Comparison of ENCODE assay signal across 16 mouse cellular contexts in genomic region chr15:79394842-79395241, GRCm38 (mm10). TPM values are rescaled to one million over a fixed set of nuclear protein-coding genes. Genes with fewer than 3 reads are reported as not detected.
DNase-seq lines count a peak whose midpoint lies in the region; ATAC-seq and TF ChIP-seq lines count a peak whose summit lies in the region.
"Had no signal": no experiment of that assay in that cellular context is flagged by ENCODE, and none has a peak within 500 bp of the region (broad histone marks: within the 10 kb centered on the region; RNA-seq: fewer than 3 reads in every experiment).

No protein-coding gene starts in this region.

- 77% methylated on average over 4 of the region's 4 CpGs for WGBS in hindbrain, embryonic 14.5 days
- WGBS in hindbrain, embryonic 11.5 days, result 90% methylated on average over 4 of the region's 4 CpGs
- 77% methylated on average over 4 of the region's 4 CpGs for WGBS in midbrain, postnatal 0 days

- no peak overlapping the region for H3K4me3 ChIP-seq in hindbrain, embryonic 14.5 days (replicated peaks; ENCODE audit: low read length)
- no peak overlapping the region for H3K4me3 ChIP-seq in hindbrain, embryonic 11.5 days (ENCODE audit: low read depth, low read length)
- peak overlapping the region; percentile 21 for H3K4me3 ChIP-seq in megakaryocyte, embryonic 14.5 days (replicated peaks)
- no peak overlapping the region for H3K4me3 ChIP-seq in midbrain, postnatal 0 days (ENCODE audit: low read depth, low read length)
- H3K4me3 ChIP-seq: forebrain, embryonic 15.5 days; hindbrain, embryonic 13.5 days; limb, embryonic 13.5 days; midbrain, embryonic 15.5 days had no signal

- DNase-seq in frontal cortex, postnatal 25 days (ENCODE audit: low spot score in 2 of 2), result no peak
- no peak for DNase-seq in hindbrain, embryonic 14.5 days (ENCODE audit: low spot score)
- no peak for DNase-seq in hindbrain, embryonic 11.5 days (ENCODE audit: low spot score)
- no peak for DNase-seq in left cerebral cortex, postnatal 36 days (ENCODE audit: low spot score in 2 of 2)
- DNase-seq in midbrain, postnatal 0 days (ENCODE audit: low spot score), result no peak
- DNase-seq: cerebellum, adult 11-12 months; gastrocnemius, postnatal 10 days; liver, postnatal 0 days; thymus, postnatal 4 days had no signal

- no peak for TF ChIP-seq CTCF in midbrain, postnatal 0 days (IDR thresholded peaks at IDR 0.05)

- 0 out of 2 replicates have a peak, but pooled peaks cover 6% of the 10 kb centered on the region for H3K36me3 ChIP-seq in hindbrain, embryonic 14.5 days (replicated peaks; ENCODE audit: control insufficient read depth, insufficient read depth)
- H3K36me3 ChIP-seq in hindbrain, embryonic 11.5 days (ENCODE audit: control insufficient read depth, insufficient read depth, low read length), result no peaks in the 10 kb centered on the region
- peaks cover 67% of the 10 kb centered on the region for H3K36me3 ChIP-seq in megakaryocyte, embryonic 14.5 days (replicated peaks; ENCODE audit: low read length)
- H3K36me3 ChIP-seq in midbrain, postnatal 0 days (ENCODE audit: insufficient read depth, low read length), result 0 out of 2 replicates have a peak, but pooled peaks cover 2% of the 10 kb centered on the region
- H3K36me3 ChIP-seq: forebrain, embryonic 15.5 days; midbrain, embryonic 15.5 days had no signal

- H3K4me2 ChIP-seq in hindbrain, embryonic 14.5 days (replicated peaks), result 0 out of 2 replicates have a peak overlapping the region, but pooled peaks have one; percentile 4
- no peak overlapping the region for H3K4me2 ChIP-seq in hindbrain, embryonic 11.5 days (replicated peaks; ENCODE audit: low read depth, low read length)
- H3K4me2 ChIP-seq in midbrain, postnatal 0 days (ENCODE audit: low read depth, low read length, poor library complexity, severe bottlenecking), result no peak overlapping the region
- H3K4me2 ChIP-seq: forebrain, embryonic 15.5 days; limb, embryonic 13.5 days; midbrain, embryonic 15.5 days had no signal

- H3K4me1 ChIP-seq in hindbrain, embryonic 14.5 days (replicated peaks; ENCODE audit: control insufficient read depth, insufficient read depth, low read length), result peaks cover 18% of the 10 kb centered on the region; the same call in 1 of the 2 replicates
- H3K4me1 ChIP-seq in hindbrain, embryonic 11.5 days (replicated peaks; ENCODE audit: control insufficient read depth, insufficient read depth, low read length), result peaks cover 5% of the 10 kb centered on the region; the same call in 1 of the 2 replicates
- peaks cover 97% of the 10 kb centered on the region for H3K4me1 ChIP-seq in megakaryocyte, embryonic 14.5 days
- H3K4me1 ChIP-seq in midbrain, postnatal 0 days (ENCODE audit: insufficient read depth, low read length), result no peaks in the 10 kb centered on the region

- peak; percentile 29; the same call in 1 of the 2 replicates for ATAC-seq in frontal cortex, adult (ENCODE audit: low TSS enrichment)
- ATAC-seq in hindbrain, embryonic 14.5 days (ENCODE audit: low FRiP score), result no peak
- no peak for ATAC-seq in hindbrain, embryonic 11.5 days (ENCODE audit: low FRiP score)
- ATAC-seq in megakaryocyte, adult 5-6 weeks (ENCODE audit: poor library complexity, severe bottlenecking), result no peak
- ATAC-seq in midbrain, postnatal 0 days (ENCODE audit: low FRiP score), result no peak
- ATAC-seq: forebrain, embryonic 15.5 days; liver, postnatal 0 days; midbrain, embryonic 15.5 days had no signal

- intact Hi-C loops in left cerebral cortex, postnatal 36 days (cut with DNase I), result no loop called here

- H3K27ac ChIP-seq in hindbrain, embryonic 14.5 days, result no peak overlapping the region
- no peak overlapping the region for H3K27ac ChIP-seq in hindbrain, embryonic 11.5 days (ENCODE audit: low read depth, low read length)
- H3K27ac ChIP-seq in midbrain, postnatal 0 days (ENCODE audit: low read depth, low read length), result no peak overlapping the region
- H3K27ac ChIP-seq: forebrain, embryonic 15.5 days; limb, embryonic 13.5 days; midbrain, embryonic 15.5 days had no signal

- no peak overlapping the region for H3K9ac ChIP-seq in hindbrain, embryonic 14.5 days
- no peak overlapping the region for H3K9ac ChIP-seq in hindbrain, embryonic 11.5 days (ENCODE audit: low read depth, low read length)
- no peak overlapping the region for H3K9ac ChIP-seq in midbrain, postnatal 0 days (replicated peaks; ENCODE audit: low read length, poor library complexity, severe bottlenecking)
- H3K9ac ChIP-seq: forebrain, embryonic 15.5 days; hindbrain, embryonic 13.5 days; liver, postnatal 0 days; midbrain, embryonic 15.5 days had no signal

- no peaks in the 10 kb centered on the region for H3K27me3 ChIP-seq in hindbrain, embryonic 14.5 days (ENCODE audit: control insufficient read depth, insufficient read depth, low read length)
- H3K27me3 ChIP-seq in hindbrain, embryonic 11.5 days (ENCODE audit: control insufficient read depth, insufficient read depth, low read length), result no peaks in the 10 kb centered on the region
- H3K27me3 ChIP-seq in megakaryocyte, embryonic 14.5 days (replicated peaks), result no peaks in the 10 kb centered on the region
- H3K27me3 ChIP-seq in midbrain, postnatal 0 days (ENCODE audit: insufficient read depth, low read length), result no peaks in the 10 kb centered on the region
- H3K27me3 ChIP-seq: forebrain, embryonic 15.5 days; hindbrain, embryonic 13.5 days; limb, embryonic 13.5 days; midbrain, embryonic 15.5 days had no signal

- no peaks in the 10 kb centered on the region for H3K9me3 ChIP-seq in hindbrain, embryonic 14.5 days (ENCODE audit: control insufficient read depth, low read length)
- no peaks in the 10 kb centered on the region for H3K9me3 ChIP-seq in hindbrain, embryonic 11.5 days (ENCODE audit: control insufficient read depth, low read length)
- no peaks in the 10 kb centered on the region for H3K9me3 ChIP-seq in megakaryocyte, embryonic 14.5 days
- H3K9me3 ChIP-seq in midbrain, postnatal 0 days (ENCODE audit: low read length), result no peaks in the 10 kb centered on the region
- H3K9me3 ChIP-seq: forebrain, embryonic 15.5 days; hindbrain, embryonic 13.5 days; limb, embryonic 13.5 days; midbrain, embryonic 15.5 days had no signal

RNA-seq across cellular contexts. Expression of gene Tmem184b, which starts 8.5 kb away (rescaled TPM):
- polyA plus RNA-seq in hindbrain, embryonic 14.5 days (2014; fragmentation: Nextera tagmentation; extraction: Ambion mirVana), result 39.9 and 40.0 TPM in 2 replicates
- polyA plus RNA-seq in hindbrain, embryonic 11.5 days (2014; fragmentation: Nextera tagmentation; extraction: Ambion mirVana), result 32.7 and 33.5 TPM in 2 replicates
- 58.6 and 91.9 TPM in 2 replicates for polyA plus RNA-seq in megakaryocyte, embryonic 14.5 days (2012; ENCODE audit: insufficient read depth, low replicate concordance)
- total RNA-seq in megakaryocyte, adult 5-6 weeks (2015), result 31.1 and 33.3 TPM in 2 replicates
- total RNA-seq in megakaryocyte, adult 5-6 weeks (2017), result 10.4 and 12.2 TPM in 2 replicates
- total RNA-seq in left cerebral cortex, postnatal 36 days (2021), result 10 to 100 TPM; 67.6 to 73.5 TPM
- total RNA-seq in midbrain, postnatal 0 days (2014; rRNA removed), result 54.9 and 75.7 TPM in 2 replicates
- polyA plus RNA-seq in midbrain, postnatal 0 days (2015; fragmentation: Nextera tagmentation; extraction: Ambion mirVana), result 30.1 and 33.3 TPM in 2 replicates

RNA-seq across cellular contexts. Expression of gene Maff, which starts 48.4 kb away (rescaled TPM):
- polyA plus RNA-seq in hindbrain, embryonic 14.5 days (2014; fragmentation: Nextera tagmentation; extraction: Ambion mirVana), result 1.1 TPM in 2 replicates
- 1.6 and 1.8 TPM in 2 replicates for polyA plus RNA-seq in hindbrain, embryonic 11.5 days (2014; fragmentation: Nextera tagmentation; extraction: Ambion mirVana)
- 3.8 and 6.4 TPM in 2 replicates for polyA plus RNA-seq in megakaryocyte, embryonic 14.5 days (2012; ENCODE audit: insufficient read depth, low replicate concordance)
- 1.7 and 5.4 TPM in 2 replicates for total RNA-seq in megakaryocyte, adult 5-6 weeks (2015)
- total RNA-seq in megakaryocyte, adult 5-6 weeks (2017), result 1.4 and 2.7 TPM in 2 replicates
- total RNA-seq in left cerebral cortex, postnatal 36 days (2021), result 1 to 10 TPM; 1.6 to 2.0 TPM
- 4.0 and 5.4 TPM in 2 replicates for total RNA-seq in midbrain, postnatal 0 days (2014; rRNA removed)
- polyA plus RNA-seq in midbrain, postnatal 0 days (2015; fragmentation: Nextera tagmentation; extraction: Ambion mirVana), result 0.93 and 1.2 TPM in 2 replicates
